Mouse (Mus musculus) spleen, adult 2 months (tissue): ENCODE data around the gene Adpgk. TPM values are rescaled to one million over a fixed set of nuclear protein-coding genes. Genes with fewer than 3 reads are reported as not detected.

ENCODE experiments used
- DNase-seq, 2 experiments: peaks; one replicate each; pipeline versions ENCODE4 v3.0.0 to v3.0.0-alpha.2; 2012 to 2021; ENCODE audit warnings: low spot score in 2 of 2, low read depth in 1 of 2
- H3K27ac ChIP-seq: fragments of 200-500 bp; 2 replicates; pipeline ENCODE4 v1.5.1; 2012; ENCODE audit warnings: low read length, inconsistent platforms; ENCODE audit not compliant: insufficient read depth
- H3K27me3 ChIP-seq: fragments of 200-500 bp; 2 replicates; pipeline ENCODE4 v1.6.1; 2012; ENCODE audit warnings: mild to moderate bottlenecking, moderate library complexity, low read length, inconsistent platforms; ENCODE audit not compliant: control insufficient read depth, insufficient read depth
- H3K36me3 ChIP-seq: fragments of 200-500 bp; 2 replicates; pipeline ENCODE4 v1.6.1; 2012; ENCODE audit warnings: mild to moderate bottlenecking, low read length, inconsistent platforms; ENCODE audit not compliant: control insufficient read depth, insufficient read depth
- H3K4me1 ChIP-seq: fragments of 200-500 bp; 2 replicates; pipeline ENCODE4 v1.6.1; 2011; ENCODE audit warnings: inconsistent platforms; ENCODE audit not compliant: control insufficient read depth, insufficient read depth, insufficient read length
- H3K4me3 ChIP-seq: fragments of 200-500 bp; 2 replicates; pipeline ENCODE4 v1.5.1; 2011; ENCODE audit warnings: mild to moderate bottlenecking, inconsistent platforms; ENCODE audit not compliant: insufficient read depth, insufficient read length; ENCODE audit errors: extremely low read depth
- CTCF ChIP-seq: fragments of 200-500 bp; IDR thresholded peaks from 2 replicates; pipeline ENCODE4 v1.5.1; 2011; ENCODE audit warnings: mild to moderate bottlenecking, inconsistent platforms; ENCODE audit not compliant: insufficient read depth, insufficient read length, insufficient replicate concordance; ENCODE audit errors: extremely low read depth
- POLR2A ChIP-seq: fragments of 200-500 bp; IDR thresholded peaks from 2 replicates; pipeline ENCODE4 v1.6.1; 2011; ENCODE audit warnings: low read depth, low read length, inconsistent platforms
- WGBS: fragments of 180-500 bp; shearing (Covaris S2); methylation state at CpG from one replicate; pipeline ENCODE4 v1.1.7; 2018; 5-methylcytosine and 5-hydroxymethylcytosine counted together
- polyA plus RNA-seq: library from polyadenylated mRNA; depleted of rRNA; stranded (reverse); fragments of >200 nt; gene quantifications from 2 replicates; pipeline ENCODE4 v1.2.3, GENCODE M21; 2012; rRNA removed

Adpgk gene
- polyA plus RNA-seq, 1 experiment = 20.1 TPM

- Histone ChIP-seq H3K27ac (no peak overlapping the region), H3K4me1 (no peaks in the 10 kb centered on the region), H3K27me3 (no peaks in the 10 kb centered on the region), H3K36me3 (no peaks in the 10 kb centered on the region), H3K4me3 (no peak overlapping the region)
- WGBS = 70% methylated on average over 5 of the region's 5 CpGs
- no peak for DNase-seq
- TF ChIP-seq CTCF (no peak), POLR2A (no peak)
Measured at GRCm38 (mm10) chr9:59369220-59369619, 77.9 kb downstream of the Adpgk start.

- WGBS = 88% methylated on average over 9 of the region's 9 CpGs
- TF ChIP-seq POLR2A (no peak), CTCF (no peak)
- Histone ChIP-seq H3K27ac (no peak overlapping the region), H3K4me1 (no peaks in the 10 kb centered on the region), H3K4me3 (no peak overlapping the region), H3K36me3 (no peaks in the 10 kb centered on the region), H3K27me3 (no peaks in the 10 kb centered on the region)
- no peak for DNase-seq
Measured at GRCm38 (mm10) chr9:59369646-59370045, 78.3 kb downstream of the Adpgk start.

Other genes with a start within 250 kb of the Adpgk start
- 0.99 and 1.2 TPM in 2 replicates for gene Bbs4, start 62.0 kb downstream of the Adpgk start, polyA plus RNA-seq
- gene Arih1, start 195.1 kb downstream of the Adpgk start, polyA plus RNA-seq = 14.7 and 16.2 TPM in 2 replicates
- 72.4 and 89.5 TPM in 2 replicates for gene Hexa, start 248.0 kb downstream of the Adpgk start, polyA plus RNA-seq
- 0.50 and 1.0 TPM in 2 replicates for gene Tmem202, start 248.3 kb downstream of the Adpgk start, polyA plus RNA-seq